Mouse (Mus musculus): ENCODE data around the gene Cadm3.

Cadm3 gene

DNA sequence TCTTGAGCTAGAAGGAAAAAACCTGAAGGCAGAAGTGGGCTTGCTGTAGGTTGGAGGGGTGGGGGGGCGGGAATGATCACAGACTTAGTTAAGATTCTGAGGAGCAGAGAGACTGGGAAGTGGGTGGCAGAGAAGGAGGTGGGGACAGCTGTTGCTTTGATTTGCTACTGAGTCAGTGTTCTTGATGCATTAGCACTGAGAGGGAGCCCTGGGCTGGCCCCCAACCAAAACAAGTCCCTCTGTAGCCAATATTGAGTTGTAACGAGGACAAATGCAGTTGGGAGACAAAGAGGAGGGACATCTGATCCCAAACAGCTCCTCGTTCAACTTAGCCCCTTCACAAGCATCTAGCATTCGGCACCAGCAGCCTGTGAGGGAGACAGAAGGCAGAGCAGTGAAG is 9.7 kb downstream of the Cadm3 start:
- DNase-seq (ENCODE audit: low spot score) = no peak

DNA sequence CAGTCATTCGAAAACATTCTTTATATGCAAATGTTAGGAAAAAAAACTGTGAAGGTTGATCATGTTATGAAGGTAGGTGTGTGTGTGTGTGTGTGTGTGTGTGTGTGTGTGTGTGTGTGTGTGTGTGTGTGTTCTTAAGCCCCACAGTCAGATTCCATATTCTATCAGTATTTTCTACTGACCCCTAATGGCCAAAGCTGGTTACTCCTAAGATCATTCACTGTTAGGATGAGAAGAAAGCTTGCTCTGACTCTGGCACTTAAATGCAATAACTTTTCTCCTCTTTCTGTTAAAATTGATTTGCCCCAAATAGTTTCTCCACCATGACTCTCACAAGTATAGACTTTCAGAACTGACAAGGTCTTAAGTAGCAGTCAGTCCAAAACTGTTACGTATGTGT is 10.8 kb downstream of the Cadm3 start:
- DNase-seq (ENCODE audit: low spot score) = peak; percentile 34

DNA sequence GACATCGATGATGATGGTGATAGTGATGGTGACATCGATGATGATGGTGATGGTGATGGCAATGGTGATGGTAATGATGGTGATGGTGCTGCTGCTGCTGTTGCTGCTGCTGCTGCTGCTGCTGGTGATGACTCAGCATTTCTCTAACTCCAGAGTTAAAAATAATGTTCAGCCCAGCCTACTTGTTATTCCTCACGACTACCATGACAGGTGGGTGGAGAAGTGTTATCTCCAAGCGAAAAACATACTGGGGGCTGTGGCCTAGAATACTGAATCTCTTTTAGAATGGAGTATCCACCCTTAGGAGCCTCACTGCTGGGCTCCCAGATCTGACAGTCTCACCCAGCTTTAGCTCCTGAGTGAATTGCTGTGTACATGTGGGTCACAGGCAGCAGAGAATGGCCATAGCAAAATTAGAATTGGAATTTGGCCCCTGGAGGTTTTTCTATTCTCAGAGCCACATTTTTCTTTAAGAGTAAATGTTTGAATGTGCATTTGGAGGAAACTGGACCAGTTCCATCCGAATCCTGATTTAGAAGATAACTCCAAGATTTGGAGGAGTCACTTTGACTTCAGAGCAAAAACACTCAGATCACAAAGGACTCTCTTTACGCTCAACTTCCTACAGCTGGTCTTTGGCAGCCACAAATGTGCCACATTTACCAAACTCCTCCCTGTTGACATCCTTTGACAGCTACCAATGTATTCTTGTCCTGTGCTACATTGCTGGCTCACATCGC is 12.2 kb downstream of the Cadm3 start:
- no peak for DNase-seq (ENCODE audit: low spot score)

DNA sequence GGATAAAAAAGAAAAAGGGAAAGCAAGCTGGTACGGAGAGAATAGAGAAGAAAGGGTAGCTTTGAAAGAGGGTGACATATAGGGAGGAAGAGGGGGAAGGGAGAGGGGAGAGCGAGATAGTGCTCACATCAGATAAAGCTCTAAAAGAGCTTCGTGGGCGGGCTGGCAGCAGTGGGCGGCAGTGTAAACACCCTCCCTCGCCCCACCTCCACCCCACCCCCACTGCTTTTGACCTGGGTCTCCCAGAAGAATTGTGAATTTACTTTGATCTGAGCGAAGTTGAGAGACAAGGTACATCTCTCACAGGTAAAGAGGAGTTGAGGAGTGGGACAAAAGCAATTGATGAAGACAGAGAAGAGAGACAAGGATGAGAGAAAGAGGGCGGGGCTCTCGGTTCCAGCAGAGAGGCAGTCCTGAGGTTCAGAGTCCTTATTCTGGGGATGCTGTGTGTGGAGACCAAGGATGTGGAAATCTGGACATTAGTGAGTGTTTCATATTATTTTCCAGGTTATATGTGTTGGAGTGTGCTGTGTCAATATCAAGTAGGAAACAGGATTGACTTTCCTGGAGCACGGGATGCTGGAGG is 17.0 kb downstream of the Cadm3 start, which contains the start of gene Aim2:
Gene Aim2 (plus strand): TSS at position 508 of the 586 bp plus-strand sequence.
- DNase-seq (ENCODE audit: low spot score) = peak; percentile 44

DNA sequence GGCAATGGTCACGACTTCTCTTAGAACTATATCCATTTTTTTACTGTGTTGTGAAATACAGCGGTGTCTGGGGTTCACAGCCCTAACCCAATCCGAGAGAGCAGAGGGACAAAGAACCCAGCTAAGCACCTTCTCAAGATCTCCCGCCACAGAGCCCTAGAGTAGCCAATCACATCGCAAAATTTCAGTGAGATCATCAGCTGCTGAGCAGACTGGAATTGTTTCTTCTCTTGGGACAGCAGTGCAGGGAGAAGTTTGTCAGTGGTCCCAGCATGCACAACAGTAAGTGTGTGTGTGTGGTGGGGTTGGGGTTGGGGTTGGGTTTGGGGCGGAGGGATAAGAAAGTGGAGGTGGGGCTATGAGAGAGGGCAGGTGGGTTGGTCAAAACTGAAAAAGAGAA is 17.5 kb downstream of the Cadm3 start:
- peak; percentile 92 for DNase-seq (ENCODE audit: low spot score)

DNA sequence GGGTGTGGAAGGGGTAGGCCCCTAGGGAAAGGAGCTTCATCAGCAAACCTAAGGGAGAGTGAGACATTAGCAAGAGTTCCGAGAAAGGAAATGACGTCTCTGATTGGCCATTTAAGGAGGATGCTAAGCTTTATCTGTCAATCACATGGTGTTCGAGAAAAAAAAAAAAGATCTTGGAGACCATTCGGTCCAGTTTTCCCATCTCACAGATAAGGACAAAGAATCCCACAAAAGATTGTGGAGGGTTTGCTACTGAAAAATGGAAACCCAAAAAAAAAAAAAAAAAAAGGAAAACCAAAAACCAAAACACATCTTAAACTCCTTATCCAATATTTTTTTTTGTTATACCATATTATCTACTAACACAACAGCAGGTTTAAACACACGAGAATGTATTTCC is 18.3 kb downstream of the Cadm3 start:
- DNase-seq (ENCODE audit: low spot score) = no peak

DNA sequence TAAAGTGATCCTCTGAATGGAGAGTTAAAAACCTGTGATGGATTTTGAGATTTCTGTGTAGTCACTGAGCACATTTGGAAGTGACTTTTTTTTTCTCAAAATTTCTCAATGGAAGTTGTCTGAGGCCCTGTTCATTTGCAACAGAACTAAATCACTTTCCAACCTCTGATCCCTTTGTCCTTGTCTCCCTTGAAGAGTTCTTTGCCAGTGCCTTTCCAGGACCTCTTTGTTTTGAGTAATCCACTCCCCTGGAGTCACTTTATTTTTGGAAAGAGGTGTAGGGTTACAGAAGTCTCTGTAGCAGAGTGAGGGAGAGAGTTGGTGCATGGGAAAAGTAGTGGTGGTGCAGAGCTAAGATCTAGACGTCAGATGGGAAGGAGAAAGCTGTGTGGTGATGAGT is 19.0 kb downstream of the Cadm3 start:
- peak; percentile 18 for DNase-seq (ENCODE audit: low spot score)

DNA sequence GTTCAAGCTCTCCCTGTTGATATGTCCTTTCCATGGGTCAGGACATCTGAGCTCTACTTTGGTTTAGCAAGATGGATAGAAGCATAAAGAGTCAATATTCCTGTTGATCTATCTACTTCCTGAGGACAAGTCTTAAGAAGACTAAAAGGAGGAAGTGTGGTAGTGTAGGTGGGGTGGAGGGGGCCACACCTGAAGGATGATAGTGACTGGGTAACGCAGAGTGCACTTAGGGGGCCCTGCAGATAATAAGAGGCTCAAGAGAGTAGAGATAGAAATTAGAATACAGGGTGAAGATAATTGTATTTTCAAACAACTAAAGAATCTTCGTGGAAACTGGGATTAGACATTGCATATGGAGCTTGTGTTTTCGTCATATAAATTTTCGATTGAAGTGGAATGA is 22.4 kb downstream of the Cadm3 start:
- DNase-seq (ENCODE audit: low spot score) = no peak

DNA sequence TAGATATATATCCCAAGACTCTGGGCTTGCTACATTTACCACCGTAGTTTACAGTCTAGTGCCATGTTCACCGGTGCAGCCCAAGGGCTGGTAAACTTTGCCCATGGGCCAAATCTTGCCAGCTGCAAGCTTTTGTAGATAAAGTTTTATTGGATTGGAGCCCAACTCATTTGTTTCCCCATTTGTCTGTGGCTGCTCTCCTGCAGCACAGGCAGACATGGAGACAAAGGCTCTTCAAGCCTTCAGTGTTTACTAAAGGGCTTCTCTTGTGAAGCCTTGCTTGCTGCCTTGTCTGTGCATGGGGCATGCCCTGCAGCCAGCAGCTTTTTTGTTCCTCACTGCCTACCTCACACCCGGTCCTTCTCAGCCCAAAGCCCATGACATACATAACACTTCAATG is 23.6 kb downstream of the Cadm3 start:
- DNase-seq (ENCODE audit: low spot score) = no peak

DNA sequence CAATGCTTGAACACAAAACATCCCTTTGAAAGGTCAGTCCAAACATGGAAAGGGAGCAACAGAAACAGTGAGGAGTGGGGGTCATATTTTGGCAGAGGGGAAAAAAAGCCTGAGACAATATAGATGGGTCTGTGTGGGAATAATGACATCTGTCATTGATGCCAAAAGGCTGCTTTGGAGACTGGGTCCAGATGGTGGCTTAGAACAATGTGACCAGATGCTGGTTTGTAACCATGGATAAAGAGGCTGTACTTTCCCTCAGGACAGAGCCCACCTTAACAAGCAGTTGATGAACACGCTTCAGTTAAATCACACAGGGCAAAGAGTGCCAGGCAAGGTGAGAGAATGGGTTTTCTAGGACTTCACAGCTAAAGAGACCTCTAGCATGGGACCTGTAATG is 25.1 kb downstream of the Cadm3 start:
- DNase-seq (ENCODE audit: low spot score) = no peak

DNA sequence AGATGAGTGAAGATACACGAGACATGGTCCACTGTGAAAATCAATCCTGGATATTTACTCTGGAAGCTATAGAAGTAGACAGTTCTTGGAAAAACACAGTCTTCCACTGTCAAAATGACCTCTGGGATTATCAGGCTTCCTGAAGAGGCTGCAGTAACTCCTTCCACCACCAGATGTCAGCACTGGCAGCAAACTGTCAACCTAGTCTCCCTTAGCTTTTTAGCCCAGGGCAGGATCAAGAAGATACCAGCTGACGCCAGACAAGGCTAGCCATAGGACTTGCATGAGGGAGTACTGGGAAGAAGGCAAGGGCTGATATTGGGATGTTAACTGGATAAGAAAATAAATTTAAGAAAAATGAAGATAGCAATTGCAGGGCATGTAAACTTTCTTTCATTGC is 28.0 kb downstream of the Cadm3 start:
- DNase-seq (ENCODE audit: low spot score) = peak; percentile 86

DNA sequence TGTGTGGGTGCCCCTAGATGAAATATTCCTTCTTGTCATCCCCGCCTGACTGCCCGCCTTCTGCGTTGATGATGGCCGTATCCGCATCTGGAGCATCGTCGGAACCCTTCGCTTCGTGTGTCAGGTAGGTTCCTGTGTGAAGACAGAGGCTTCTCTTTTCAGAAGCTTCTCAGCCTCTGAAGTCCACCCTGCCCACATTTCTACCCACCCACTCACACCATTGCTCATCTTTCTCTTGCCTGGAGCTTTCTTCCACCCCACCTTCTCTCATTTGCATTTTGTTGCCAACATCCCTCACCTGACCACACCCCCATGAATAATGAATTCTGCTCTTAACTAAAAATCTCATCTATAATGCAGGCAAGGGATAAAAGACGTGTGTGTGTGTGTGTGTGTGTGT is 30.5 kb downstream of the Cadm3 start:
- DNase-seq (ENCODE audit: low spot score) = no peak

DNA sequence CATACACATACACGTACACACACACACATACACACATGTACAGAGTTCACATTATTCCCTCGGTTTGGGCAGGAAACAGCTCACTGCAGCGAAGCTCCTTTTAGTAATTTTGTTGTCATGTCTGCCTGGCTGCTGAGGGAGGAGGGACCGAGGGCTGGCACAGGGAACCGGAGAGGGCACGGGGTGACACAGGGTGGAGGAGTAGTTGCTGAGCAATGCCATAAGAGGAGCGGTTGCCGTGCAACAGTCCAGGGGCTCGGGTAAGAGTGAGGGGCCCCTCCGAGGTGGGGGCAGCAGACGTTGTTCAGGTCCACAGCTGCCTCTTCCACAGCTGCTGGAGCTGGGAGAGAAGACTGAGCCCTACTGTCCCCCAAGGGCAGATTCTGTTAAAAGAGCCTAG is 31.6 kb downstream of the Cadm3 start:
- no peak for DNase-seq (ENCODE audit: low spot score)

DNA sequence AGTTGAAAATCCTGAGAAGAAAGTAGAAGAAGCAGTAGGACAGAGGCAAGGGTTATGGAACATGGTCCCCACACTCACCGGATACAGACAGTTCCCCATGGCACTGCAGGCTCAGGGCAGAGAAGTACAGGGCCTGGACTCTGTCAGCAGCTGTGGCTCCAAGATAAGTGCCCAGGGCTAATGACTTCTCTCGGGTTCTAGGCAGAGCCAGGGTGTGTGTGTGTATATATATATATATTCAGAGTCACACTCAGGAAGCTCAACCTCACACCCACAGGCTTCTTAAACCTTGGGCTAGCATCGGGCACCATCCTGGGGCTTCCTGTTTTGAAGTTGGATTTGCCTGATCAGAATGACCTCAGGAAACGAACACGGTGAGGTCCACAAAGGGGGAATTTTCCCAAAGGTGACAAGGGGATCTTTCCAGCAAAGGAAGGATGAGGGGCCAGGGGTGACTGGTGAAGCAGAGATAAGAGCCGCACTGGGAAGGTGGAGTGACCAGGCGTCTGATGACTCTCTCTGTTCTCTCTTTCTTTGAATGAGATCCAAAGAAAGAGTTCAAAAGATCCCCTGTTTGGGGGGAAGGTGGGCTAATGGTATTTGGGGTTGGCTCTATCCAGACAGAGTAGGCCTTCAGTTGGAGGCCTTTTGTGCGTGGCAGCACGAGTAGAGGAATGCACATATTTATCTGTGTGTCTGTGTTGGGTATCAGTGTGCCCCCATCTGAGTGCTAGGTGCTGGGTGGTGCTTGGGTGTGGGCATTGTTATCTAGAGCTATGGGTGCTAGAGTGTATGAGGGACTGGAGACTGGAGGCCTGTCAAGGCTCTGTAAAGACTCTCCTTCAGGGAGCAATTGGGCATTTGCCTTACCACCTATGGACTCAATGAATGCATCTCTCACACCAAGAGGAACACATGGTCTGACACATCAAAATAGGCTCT is 33.9 kb downstream of the Cadm3 start, which contains the start of gene Ackr1:
Gene Ackr1 (minus strand): TSS at position 439 of the 942 bp plus-strand sequence.
- DNase-seq (ENCODE audit: low spot score) = no peak

DNA sequence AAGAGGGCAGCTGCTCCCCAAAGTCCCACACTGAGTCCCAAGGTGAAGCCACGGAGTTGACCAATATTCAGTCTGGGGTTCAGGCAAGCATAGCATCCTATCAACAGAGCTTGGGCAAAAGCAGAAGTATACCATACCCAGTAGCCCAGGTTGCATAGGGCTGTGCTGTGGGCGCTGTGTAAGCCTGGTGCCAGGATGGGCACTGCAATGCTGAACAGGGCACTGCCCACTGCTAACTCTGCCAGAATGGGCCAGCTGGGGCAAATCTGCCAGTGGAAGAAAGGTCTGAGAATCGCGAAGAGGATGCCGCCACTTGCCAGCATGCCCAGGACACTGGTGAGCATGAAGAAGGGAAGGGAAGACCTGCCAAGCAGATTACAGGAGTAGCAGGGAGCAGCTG is 35.1 kb downstream of the Cadm3 start:
- DNase-seq (ENCODE audit: low spot score) = no peak

DNA sequence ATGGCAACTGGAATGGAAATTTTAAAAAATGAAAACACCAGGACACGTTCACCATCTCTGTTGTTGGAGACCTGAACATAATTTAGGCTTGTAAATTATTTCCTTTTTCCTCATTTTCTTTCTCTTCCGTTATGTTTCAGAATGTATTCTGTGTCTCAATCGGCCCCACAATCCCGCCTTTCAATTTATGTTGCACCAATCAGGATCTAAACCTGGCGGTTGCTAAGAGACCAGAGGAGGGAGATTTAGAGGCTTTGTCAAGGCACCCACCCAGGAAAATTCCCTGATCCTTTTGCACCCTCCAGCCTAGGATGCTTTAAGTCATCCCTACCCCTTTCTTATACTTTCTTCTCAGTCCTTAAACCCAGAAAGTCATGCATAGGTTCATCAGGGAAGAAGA is 37.8 kb downstream of the Cadm3 start:
- DNase-seq (ENCODE audit: low spot score) = no peak

DNA sequence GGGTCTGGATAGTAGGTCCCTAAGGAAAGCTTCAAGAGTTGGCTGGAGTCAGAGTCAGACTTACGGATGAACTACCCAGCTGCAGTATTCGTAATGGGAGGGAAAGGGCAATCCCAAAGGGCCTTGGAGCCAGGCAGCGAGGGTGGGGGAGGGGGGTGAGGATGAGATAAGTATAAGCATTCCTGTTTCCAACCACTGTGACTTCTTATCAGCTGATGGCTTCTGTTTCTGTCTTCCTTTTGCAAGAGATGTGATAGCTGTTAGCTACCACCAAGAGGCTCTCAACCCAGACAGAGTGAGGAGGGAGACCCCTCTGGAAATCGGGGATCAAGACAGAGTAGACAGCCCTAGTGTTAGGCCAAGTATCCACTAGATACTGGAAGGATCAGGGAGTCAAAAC is 38.3 kb downstream of the Cadm3 start:
- no peak for DNase-seq (ENCODE audit: low spot score)

DNA sequence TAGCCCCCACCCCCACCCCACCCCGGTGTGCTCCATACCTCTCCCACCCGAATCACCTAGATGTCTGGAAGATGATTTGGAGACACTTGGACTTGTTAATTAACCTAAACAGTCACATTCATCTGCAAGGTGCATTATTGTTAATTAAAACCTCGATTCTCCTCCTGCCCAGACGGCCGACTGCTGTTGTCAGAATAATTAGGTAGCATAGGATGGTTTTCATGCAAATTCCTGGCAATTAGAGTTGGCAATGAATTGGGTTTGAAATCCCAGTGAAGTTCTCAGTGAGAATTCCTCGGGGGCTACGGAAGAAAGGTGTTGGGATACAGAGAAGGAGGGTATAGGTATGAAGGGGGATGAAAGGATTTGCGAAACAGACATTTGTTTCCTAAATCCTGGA is 39.0 kb downstream of the Cadm3 start:
- no peak for DNase-seq (ENCODE audit: low spot score)

DNA sequence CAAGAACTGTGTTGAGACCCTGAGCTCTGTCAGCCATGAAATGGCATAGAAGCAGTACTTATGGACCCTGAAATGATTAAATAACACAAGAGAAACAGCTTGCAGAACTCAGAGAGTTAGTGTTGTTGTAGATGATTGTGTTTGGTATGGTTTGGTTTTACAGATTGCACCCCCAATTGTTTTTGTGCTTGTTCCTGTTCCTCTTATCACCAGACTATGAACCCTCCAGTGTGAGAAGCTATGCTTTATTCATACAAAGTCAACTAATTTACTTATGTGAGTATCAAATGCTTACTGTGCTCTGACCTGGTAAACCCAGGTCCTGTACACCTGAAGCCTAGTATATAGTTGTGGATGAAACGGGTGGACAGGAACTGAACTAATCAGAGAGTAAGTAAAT is 40.9 kb downstream of the Cadm3 start:
- no peak for DNase-seq (ENCODE audit: low spot score)

DNA sequence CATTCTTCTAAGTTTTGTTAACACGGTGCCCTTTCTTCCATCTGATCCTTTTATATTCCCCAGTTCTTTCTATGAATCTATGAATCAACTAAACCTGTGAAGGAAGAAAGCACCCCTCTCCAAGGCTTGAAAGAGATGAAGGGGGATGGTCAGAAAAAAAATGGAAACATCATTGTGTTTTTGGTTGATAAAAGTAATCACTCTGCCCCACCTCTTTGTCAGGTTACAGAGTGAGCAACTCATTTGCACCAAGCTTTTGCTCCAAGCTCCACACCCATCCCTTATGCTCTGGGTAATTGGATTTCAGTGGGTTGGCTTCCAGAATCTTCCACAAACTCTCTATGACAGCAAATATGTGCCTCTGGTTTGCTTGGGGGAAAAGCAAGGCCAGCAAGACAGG is 42.1 kb downstream of the Cadm3 start:
- DNase-seq (ENCODE audit: low spot score) = no peak

DNA sequence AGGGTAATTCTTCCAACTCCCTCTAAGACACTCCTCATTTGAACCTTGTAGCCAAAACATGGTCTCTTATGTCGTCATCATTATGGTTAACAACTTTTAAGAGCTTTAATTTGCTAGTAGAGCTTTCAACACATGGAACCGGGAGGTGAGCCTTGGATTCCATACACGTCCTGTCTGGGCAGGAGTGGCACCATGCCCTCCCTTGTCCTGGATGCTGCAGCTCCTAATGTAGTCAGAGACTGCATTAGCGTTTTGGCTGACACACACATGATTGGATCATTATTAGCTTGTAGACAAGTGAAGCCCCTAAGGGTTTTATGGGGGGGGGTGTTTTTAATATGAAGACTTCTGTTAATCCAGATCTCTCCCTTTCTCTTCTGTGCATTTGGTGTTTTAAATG is 42.5 kb downstream of the Cadm3 start:
- DNase-seq (ENCODE audit: low spot score) = no peak

DNA sequence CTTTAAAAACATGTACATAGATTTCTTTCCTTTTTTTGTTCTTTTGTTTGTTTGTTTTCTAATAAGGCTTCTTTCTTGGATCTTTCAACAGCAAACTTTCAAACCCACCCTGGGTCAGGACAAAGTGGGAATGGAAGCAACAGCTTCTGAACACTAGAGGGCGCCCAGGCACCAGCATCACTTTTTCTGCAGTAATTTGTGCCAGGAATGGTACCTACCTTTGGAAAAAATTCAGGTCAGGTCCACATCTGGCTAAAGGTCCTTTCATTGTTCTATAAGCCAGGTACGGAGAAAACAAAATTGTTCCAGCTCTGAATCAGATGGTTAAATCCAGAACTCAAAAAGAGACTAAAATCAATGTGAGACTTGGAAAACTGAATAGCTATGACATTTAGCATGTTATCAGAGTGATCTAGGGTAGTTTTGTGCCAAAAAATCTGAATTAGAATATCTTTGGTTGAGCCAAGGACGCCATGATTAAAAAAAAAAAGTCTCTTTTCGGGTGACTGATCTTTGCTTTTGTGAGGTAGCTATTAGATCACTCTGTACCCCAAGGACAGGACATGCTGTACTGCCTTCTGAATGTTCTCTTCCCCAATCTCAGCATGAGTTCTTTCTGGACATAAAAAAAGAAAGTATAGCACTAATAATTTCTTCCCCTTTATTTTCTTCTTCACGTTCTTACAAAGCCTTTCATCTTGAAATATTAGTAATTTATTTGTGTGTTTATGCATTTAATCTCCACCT is 43.5 kb downstream of the Cadm3 start:
- DNase-seq (ENCODE audit: low spot score) = peak; percentile 64

Measured in embryo, embryonic 10.5 days (tissue).